Mouse (Mus musculus): ENCODE results near the gene Cdcp2. TPM values are rescaled to one million over a fixed set of nuclear protein-coding genes. Genes with fewer than 3 reads are reported as not detected.
A peak's percentile ranks its signal among the peaks of the same experiment; 100 is the strongest.

Cdcp2 gene
- not detected in 2 replicates for polyA plus RNA-seq (2015; fragmentation: Nextera tagmentation; extraction: Ambion mirVana)

DNA sequence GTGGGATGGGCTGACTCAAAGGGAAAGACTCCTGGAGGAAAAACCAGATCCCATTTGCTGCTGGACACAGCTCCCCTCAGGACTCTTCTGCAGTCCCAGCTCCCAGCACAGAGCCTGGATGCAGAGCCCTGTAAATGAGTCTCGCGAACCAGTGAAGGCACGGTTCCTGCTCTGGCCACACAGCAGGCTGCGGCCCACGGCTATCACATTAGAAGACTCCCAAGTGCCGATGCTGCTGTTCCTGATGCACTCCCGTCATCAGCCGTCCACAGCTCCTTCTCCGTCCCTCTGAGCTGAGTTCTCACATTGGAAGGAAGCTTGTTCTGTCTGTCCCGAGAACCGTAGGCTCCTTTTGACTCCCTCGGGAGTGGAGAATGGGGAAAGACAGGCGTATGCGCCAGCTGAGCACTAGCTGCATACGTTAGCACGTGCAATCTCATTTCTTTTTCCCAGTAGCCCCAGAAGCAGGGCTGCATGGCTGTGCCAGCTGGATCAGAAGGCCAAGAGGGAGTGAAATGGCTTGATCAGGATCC is at the start of gene Cdcp2:
Gene Cdcp2, plus strand, starts transcription at position 51 of the 533 bp plus-strand sequence.
- WGBS: 34% methylated on average over 16 of the region's 16 CpGs
- H3K4me2 ChIP-seq: 0 out of 2 replicates have a peak within 1 kb of the TSS, but pooled peaks have one; percentile 0
- no peaks in the 10 kb centered on the region for H3K27me3 ChIP-seq
- H3K27ac ChIP-seq (replicated peaks): peak within 1 kb of the TSS; percentile 55
- H3K36me3 ChIP-seq: no peaks in the 10 kb centered on the region
- peak within 1 kb of the TSS; percentile 22; the same call in 1 of the 2 replicates for H3K9ac ChIP-seq
- H3K4me3 ChIP-seq: no peak within 1 kb of the TSS
- ATAC-seq (ENCODE audit: low read depth): peak; percentile 21; the same call in 1 of the 2 replicates
- H3K4me1 ChIP-seq (replicated peaks): peaks cover 32% of the 10 kb centered on the region
- H3K9me3 ChIP-seq: no peaks in the 10 kb centered on the region

DNA sequence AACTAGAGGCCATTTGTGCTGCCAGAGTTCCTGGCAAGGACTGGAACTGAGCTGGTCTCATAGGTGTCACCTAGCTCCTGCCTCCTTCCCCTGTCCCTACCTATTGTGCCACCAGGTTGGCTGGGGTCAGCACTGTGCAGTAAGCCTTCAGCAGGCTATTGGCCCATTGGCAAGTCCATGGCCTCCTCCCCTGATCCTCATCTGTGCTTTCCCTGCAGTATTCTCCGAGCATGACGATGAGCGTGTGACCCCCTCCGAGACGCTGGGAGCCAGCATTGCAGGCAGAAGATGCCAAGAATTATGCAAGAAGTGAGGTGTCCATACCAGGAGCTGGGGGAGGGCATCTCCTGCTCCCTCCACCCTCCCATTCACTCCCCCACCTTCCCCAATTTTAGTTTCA is 48.9 kb upstream of the Cdcp2 start:
- Histone ChIP-seq H3K4me2 (no peak overlapping the region), H3K4me3 (no peak overlapping the region), H3K4me1 (replicated peaks) (no peaks in the 10 kb centered on the region), H3K27ac (replicated peaks) (no peak overlapping the region), H3K9ac (no peak overlapping the region), H3K36me3 (peaks cover 63% of the 10 kb centered on the region), H3K9me3 (no peaks in the 10 kb centered on the region), H3K27me3 (no peaks in the 10 kb centered on the region)
- no peak for ATAC-seq (ENCODE audit: low read depth)
- 91% methylated on average over 5 of the region's 5 CpGs for WGBS

DNA sequence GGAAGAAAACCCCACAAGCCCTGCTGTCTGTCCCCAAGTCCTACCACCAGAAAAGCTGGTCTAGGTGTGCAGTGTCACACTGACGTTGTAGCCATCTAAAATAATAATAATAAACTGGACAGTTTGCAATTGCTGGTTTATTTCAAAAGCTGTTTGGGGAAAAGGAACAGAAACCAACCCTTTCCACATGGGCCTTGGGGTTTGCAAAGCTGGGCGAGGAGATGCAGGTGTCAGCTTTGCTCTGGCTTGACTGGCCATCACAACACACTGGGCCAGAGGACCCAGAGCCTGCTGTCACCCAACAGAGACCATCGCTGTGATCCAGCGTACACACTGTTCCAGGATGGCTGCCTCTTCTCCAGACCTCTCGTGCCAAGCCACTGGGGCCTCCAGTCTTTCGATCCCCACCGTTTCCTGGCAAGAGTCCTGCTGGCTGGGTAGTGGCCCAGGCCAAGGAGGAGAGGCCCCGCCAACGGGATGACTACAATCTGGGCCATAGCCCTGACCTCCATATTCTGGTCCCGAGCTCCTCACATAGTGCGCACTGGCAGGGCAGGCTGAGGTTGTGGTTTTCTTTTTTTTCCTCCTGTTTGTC is 48.0 kb upstream of the Cdcp2 start:
- Histone ChIP-seq H3K36me3 (peaks cover 56% of the 10 kb centered on the region), H3K4me3 (no peak overlapping the region), H3K27me3 (no peaks in the 10 kb centered on the region), H3K9ac (no peak overlapping the region), H3K4me1 (replicated peaks) (no peaks in the 10 kb centered on the region), H3K27ac (replicated peaks) (no peak overlapping the region), H3K4me2 (no peak overlapping the region), H3K9me3 (no peaks in the 10 kb centered on the region)
- no peak for ATAC-seq (ENCODE audit: low read depth)
- 89% methylated on average over 11 of the region's 11 CpGs for WGBS

DNA sequence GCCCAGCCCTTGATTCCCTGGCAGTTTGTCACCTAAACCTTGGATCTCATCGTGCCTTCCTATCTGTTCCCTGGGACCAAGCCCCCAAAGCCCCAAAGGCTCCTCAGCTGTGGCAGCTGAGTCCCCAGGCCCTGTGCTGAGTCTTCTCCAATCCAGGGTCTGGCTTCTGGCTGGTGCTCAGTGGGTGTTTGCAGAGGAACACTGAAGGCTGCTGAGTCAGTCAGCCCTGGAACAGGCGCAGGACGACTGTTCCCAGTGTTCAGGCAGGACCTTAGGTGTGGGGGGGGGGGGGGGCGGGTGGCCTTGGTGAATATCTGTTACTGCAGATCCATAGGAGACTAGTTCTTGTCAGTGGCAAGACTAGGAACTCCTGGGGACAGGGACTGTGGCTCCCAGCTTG is 44.8 kb upstream of the Cdcp2 start:
- H3K9me3 ChIP-seq: no peaks in the 10 kb centered on the region
- peaks cover 38% of the 10 kb centered on the region for H3K36me3 ChIP-seq
- H3K27ac ChIP-seq (replicated peaks): no peak overlapping the region
- H3K9ac ChIP-seq: no peak overlapping the region
- ATAC-seq (ENCODE audit: low read depth): no peak
- no peak overlapping the region for H3K4me3 ChIP-seq
- 34% methylated on average over 4 of the region's 4 CpGs for WGBS
- H3K4me2 ChIP-seq: no peak overlapping the region
- no peaks in the 10 kb centered on the region for H3K4me1 ChIP-seq (replicated peaks)
- no peaks in the 10 kb centered on the region for H3K27me3 ChIP-seq

DNA sequence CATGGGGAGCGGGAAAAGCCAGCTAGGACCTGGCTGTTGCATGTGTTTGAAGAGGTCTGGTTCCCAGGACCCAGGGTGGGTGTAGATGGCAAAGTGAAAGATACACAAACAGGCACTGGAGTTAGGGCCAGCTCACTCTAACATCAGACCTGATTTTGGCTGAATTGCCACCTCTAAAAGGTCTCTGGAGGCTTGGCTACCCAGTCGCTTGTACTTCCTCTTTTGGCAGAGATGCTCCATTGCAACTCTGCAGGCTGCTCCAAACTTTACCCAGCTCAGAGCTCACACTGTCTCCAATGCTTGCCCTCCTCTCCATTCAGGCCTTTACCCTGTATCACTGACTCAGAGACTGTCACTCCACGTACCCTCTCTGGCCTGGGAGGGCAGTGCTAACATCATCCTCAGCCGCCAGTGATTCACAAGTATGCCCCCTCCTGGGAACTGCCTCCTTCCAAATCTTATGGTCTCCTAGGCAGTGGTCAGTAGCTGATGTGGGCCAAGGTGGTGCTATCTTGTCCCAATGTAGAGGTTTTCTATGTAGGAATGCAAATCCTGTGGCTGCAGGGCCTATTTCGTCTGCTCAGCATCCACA is 43.6 kb upstream of the Cdcp2 start:
- no peak overlapping the region for H3K4me3 ChIP-seq
- H3K9me3 ChIP-seq: no peaks in the 10 kb centered on the region
- ATAC-seq (ENCODE audit: low read depth): no peak
- no peak overlapping the region for H3K9ac ChIP-seq
- WGBS: 53% methylated on average over 5 of the region's 5 CpGs
- H3K4me2 ChIP-seq: no peak overlapping the region
- H3K27ac ChIP-seq (replicated peaks): no peak overlapping the region; the same call in 1 of the 2 replicates
- H3K4me1 ChIP-seq (replicated peaks): no peaks in the 10 kb centered on the region
- no peaks in the 10 kb centered on the region for H3K27me3 ChIP-seq
- peaks cover 38% of the 10 kb centered on the region for H3K36me3 ChIP-seq

DNA sequence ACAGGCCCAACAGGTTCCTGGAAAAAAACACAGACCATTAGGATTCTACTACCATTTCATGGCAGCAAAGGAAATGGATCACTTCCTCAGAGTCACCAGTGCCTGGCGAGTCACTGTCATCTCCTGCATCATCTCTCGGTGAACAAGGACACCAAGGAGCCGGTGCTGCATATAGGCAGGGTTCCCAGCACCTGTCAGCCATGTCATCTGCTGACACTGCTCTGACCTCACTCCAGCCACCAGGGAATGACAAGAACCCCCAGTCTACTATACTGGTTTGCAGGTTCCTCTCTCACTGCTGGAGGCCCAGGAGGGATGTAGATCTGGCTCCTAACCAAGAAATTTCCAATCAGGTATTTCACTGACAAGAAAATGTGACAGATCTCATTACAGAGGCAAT is 40.6 kb upstream of the Cdcp2 start:
- Histone ChIP-seq H3K4me3 (no peak overlapping the region), H3K27me3 (no peaks in the 10 kb centered on the region), H3K27ac (replicated peaks) (no peak overlapping the region), H3K4me2 (no peak overlapping the region), H3K4me1 (replicated peaks) (no peaks in the 10 kb centered on the region), H3K9me3 (no peaks in the 10 kb centered on the region), H3K36me3 (peaks cover 54% of the 10 kb centered on the region), H3K9ac (no peak overlapping the region)
- 72% methylated on average over 3 of the region's 3 CpGs for WGBS
- no peak for ATAC-seq (ENCODE audit: low read depth)

DNA sequence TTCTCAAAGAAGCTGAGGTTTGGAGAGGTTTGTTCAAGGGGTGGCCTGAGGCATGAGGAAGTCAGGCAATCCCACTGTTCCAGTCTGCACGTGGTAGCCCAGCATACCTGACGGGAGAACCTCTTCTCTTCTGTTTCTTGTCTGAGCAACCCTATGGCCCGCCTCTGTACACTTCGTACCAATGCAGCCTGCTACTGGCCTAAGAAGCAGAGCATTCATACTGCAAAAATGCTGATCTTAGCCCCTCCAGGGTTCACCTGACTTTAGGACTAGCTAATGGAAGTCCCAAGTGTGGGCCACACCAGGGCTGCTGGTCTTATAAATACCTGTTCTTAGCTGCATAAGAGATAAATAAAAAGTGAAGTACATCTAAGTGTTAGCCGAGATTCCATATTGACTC is 38.3 kb upstream of the Cdcp2 start:
- no peak for ATAC-seq (ENCODE audit: low read depth)
- peaks cover 77% of the 10 kb centered on the region for H3K36me3 ChIP-seq
- H3K4me1 ChIP-seq (replicated peaks): no peaks in the 10 kb centered on the region
- no peak overlapping the region for H3K4me3 ChIP-seq
- 87% methylated on average over 5 of the region's 5 CpGs for WGBS
- no peaks in the 10 kb centered on the region for H3K27me3 ChIP-seq
- H3K27ac ChIP-seq (replicated peaks): no peak overlapping the region
- H3K9ac ChIP-seq: no peak overlapping the region
- no peak overlapping the region for H3K4me2 ChIP-seq
- H3K9me3 ChIP-seq: no peaks in the 10 kb centered on the region

DNA sequence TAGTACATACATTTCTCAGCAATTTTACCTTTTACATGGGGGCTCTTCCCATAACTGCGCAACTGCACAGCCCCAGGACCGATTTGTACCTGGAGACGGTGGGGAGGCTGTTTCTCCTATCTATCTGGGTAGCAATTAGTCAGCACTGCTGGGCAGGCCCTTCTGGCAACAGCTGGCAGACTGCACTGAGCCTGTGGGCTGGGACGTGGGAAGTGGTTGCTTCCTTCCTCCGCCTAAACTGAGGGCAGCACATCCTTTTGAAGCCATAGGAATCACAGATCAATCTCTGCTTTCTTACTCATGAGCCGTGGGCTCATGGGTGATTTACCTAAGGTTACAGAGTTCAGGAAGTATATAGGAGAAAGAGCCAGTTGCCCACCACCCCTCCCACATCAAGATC is 37.9 kb upstream of the Cdcp2 start:
- Histone ChIP-seq H3K27ac (replicated peaks) (no peak overlapping the region), H3K36me3 (peaks cover 81% of the 10 kb centered on the region), H3K9ac (no peak overlapping the region), H3K4me3 (no peak overlapping the region), H3K4me2 (no peak overlapping the region), H3K27me3 (no peaks in the 10 kb centered on the region), H3K4me1 (replicated peaks) (no peaks in the 10 kb centered on the region), H3K9me3 (no peaks in the 10 kb centered on the region)
- no peak for ATAC-seq (ENCODE audit: low read depth)
- 87% methylated on average over 6 of the region's 6 CpGs for WGBS

DNA sequence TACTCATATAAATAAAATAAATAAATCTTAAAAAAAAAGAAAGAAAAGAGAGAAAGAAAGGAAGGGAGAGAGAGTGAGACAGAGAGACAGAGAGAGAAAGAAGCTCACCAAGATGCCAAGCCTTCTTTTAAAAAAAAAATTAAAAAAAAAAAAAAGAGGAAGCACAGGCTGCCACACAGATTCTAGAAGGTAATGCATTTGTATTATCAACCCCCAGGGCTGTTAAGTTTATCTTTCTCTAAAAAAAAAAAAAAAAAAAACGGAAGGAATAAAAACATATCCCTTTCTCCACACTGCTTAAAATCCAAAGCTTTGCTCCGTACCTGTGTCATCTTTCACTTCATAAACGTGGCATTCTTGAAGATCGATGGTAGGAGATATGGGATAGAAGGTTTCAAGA is 35.1 kb upstream of the Cdcp2 start:
- Histone ChIP-seq H3K4me2 (no peak overlapping the region), H3K27ac (replicated peaks) (no peak overlapping the region), H3K36me3 (peaks cover 81% of the 10 kb centered on the region), H3K27me3 (no peaks in the 10 kb centered on the region), H3K9me3 (no peaks in the 10 kb centered on the region), H3K9ac (no peak overlapping the region), H3K4me3 (no peak overlapping the region), H3K4me1 (replicated peaks) (peaks cover 10% of the 10 kb centered on the region)
- ATAC-seq (ENCODE audit: low read depth): no peak
- 91% methylated on average over 4 of the region's 4 CpGs for WGBS

DNA sequence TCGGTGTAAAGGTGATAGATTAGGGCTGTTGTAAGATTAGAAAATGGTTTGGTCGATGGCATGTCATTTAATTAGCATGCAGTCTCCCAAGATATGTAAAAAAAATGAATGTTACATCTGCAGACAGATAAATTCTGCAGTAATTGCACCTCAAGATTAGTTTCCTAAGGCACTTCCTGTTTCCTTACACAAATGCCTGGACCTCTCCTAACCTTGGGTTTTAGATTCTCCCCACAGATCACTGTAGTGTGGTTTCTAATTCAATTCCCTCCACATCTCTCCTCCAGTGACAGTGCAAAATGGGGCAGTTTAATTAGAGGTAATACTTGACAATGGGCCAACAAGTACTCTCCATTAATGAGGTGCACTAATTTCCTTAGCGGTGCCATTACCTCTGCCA is 33.5 kb upstream of the Cdcp2 start:
- H3K4me1 ChIP-seq (replicated peaks): peaks cover 20% of the 10 kb centered on the region
- no peak overlapping the region for H3K4me3 ChIP-seq
- no peak overlapping the region for H3K27ac ChIP-seq (replicated peaks)
- peaks cover 65% of the 10 kb centered on the region for H3K36me3 ChIP-seq
- no peaks in the 10 kb centered on the region for H3K9me3 ChIP-seq
- no peak for ATAC-seq (ENCODE audit: low read depth)
- no peak overlapping the region for H3K9ac ChIP-seq
- 87% methylated on average over 3 of the region's 3 CpGs for whole genome bisulfite sequencing
- H3K4me2 ChIP-seq: no peak overlapping the region
- no peaks in the 10 kb centered on the region for H3K27me3 ChIP-seq

DNA sequence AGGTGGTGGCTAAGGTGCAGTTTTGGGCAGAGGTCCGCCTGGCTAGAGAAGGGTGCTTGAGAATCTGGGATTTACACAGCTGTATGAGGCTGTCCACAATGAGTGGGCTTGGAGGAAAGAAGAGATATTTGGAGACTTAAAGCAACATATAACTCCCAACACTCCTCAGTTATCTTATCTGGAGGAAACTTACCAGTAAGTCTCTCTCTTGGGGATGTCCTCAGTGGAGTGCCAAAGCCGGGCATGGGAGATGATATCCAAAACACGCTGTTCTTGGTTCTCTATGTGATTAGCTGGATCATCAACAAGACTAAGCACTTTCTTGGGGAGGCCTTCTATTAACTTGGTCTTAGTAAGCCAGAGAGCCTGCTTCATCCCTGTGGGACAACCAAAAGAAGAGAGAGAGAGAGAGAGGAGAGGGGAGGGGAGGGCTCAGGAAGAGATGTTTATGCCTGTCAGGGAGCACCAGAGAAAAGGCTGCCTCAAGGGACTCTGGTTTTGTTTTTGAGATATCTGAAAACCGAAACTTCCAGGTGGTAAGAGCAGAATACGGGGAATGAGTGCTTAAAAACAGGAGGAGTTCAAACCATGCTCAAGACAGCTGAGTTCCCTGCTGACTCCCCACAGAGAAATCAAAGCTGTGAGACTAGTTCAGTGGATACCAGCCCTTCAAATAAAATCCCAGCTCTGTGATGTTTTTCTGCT is 32.1 kb upstream of the Cdcp2 start:
- no peak for ATAC-seq (ENCODE audit: low read depth)
- WGBS: 92% methylated on average over 5 of the region's 5 CpGs
- Histone ChIP-seq H3K4me1 (replicated peaks) (peaks cover 20% of the 10 kb centered on the region), H3K4me2 (no peak overlapping the region), H3K27ac (replicated peaks) (no peak overlapping the region), H3K9ac (no peak overlapping the region), H3K9me3 (no peaks in the 10 kb centered on the region), H3K4me3 (no peak overlapping the region), H3K27me3 (no peaks in the 10 kb centered on the region), H3K36me3 (peaks cover 51% of the 10 kb centered on the region)
